Mouse (Mus musculus) CH12.LX (cell line): ENCODE data around the gene Serpinh1.

Source experiments
- CTCF ChIP-seq, 2 experiments: IDR thresholded peaks in 1 of 2; conservative IDR thresholded peaks in 1 of 2; 2 replicates each; pipeline ENCODE4 v1.5.1; 2011 to 2012; ENCODE audit warnings: low read depth in 2 of 2, low read length in 2 of 2, improper control_type of control experiment in 1 of 2, inconsistent platforms in 1 of 2, mild to moderate bottlenecking in 1 of 2, moderate library complexity in 1 of 2
- ELF1 ChIP-seq: IDR thresholded peaks from 2 replicates; pipeline ENCODE4 v1.6.1; 2014; ENCODE audit warnings: low read depth, mild to moderate bottlenecking, inconsistent platforms, low read length, improper control_type of control experiment
- KAT2A ChIP-seq: IDR thresholded peaks from 2 replicates; pipeline ENCODE4 v1.6.1; 2012; ENCODE audit warnings: low read length, improper control_type of control experiment, inconsistent platforms; ENCODE audit not compliant: insufficient replicate concordance
- POLR2A ChIP-seq: IDR thresholded peaks from 2 replicates; pipeline ENCODE4 v1.6.1; 2011; ENCODE audit warnings: low read depth, mild to moderate bottlenecking, improper control_type of control experiment, low read length
- RAD21 ChIP-seq: IDR thresholded peaks from 2 replicates; pipeline ENCODE4 v1.6.1; 2011; ENCODE audit warnings: low read depth, mild to moderate bottlenecking, low read length, improper control_type of control experiment, moderate library complexity
- RCOR1 ChIP-seq: conservative IDR thresholded peaks from 2 replicates; pipeline ENCODE4 v1.6.1; 2012; ENCODE audit warnings: low read depth, mild to moderate bottlenecking, inconsistent platforms, low read length, improper control_type of control experiment
- SIN3A ChIP-seq: IDR thresholded peaks from 2 replicates; pipeline ENCODE4 v1.6.1; 2012; ENCODE audit warnings: low read length, improper control_type of control experiment, inconsistent platforms
- TCF12 ChIP-seq: IDR thresholded peaks from 2 replicates; pipeline ENCODE4 v1.6.1; 2014; ENCODE audit warnings: low read depth, mild to moderate bottlenecking, inconsistent platforms, low read length, improper control_type of control experiment
- ZNF384 ChIP-seq: IDR thresholded peaks from 2 replicates; pipeline ENCODE4 v1.6.1; 2012; ENCODE audit warnings: low read depth, low read length, improper control_type of control experiment, inconsistent platforms

GRCm38 (mm10) chr7:99384101-99384611 lies 31.1 kb upstream of the Serpinh1 start:
- TF ChIP-seq TCF12 (no peak), CTCF (conservative IDR thresholded peaks at IDR 0.05 in 1 of 2, IDR thresholded peaks at IDR 0.05 in 1 of 2; ENCODE audit: low read depth in 2 of 2, low read length in 2 of 2) (no peak), SIN3A (no peak), RCOR1 (no peak), RAD21 (no peak), POLR2A (no peak), ELF1 (no peak), KAT2A (no peak), ZNF384 (no peak)
